Mouse (Mus musculus) midbrain, embryonic 15.5 days (tissue): ENCODE results near the gene Gm3336. TPM values are rescaled to one million over a fixed set of nuclear protein-coding genes. Genes with fewer than 3 reads are reported as not detected.

Source experiments
- ATAC-seq: fragments of 200-750 bp; cut with Nextera tagmentation; replicated peaks from 2 replicates; pipeline ENCODE4 v1.8.0; 2017; ENCODE audit warnings: moderate TSS enrichment
- H3K27ac ChIP-seq: fragments of 300-500 bp; sonication (generic); 2 replicates; pipeline ENCODE4 v1.5.1; 2015; ENCODE audit warnings: mild to moderate bottlenecking, inconsistent platforms
- H3K27me3 ChIP-seq: fragments of 300-500 bp; sonication (generic); replicated peaks from 2 replicates; pipeline ENCODE4 v1.6.1; 2015; ENCODE audit warnings: inconsistent platforms
- H3K36me3 ChIP-seq: fragments of 300-500 bp; sonication (generic); replicated peaks from 2 replicates; pipeline ENCODE4 v1.6.1; 2015; ENCODE audit warnings: inconsistent platforms
- H3K4me1 ChIP-seq: fragments of 300-500 bp; sonication (generic); 2 replicates; pipeline ENCODE4 v1.6.1; 2015; ENCODE audit warnings: inconsistent platforms
- H3K4me2 ChIP-seq: fragments of 300-500 bp; sonication (generic); 2 replicates; pipeline ENCODE4 v1.6.1; 2015; ENCODE audit warnings: inconsistent platforms, mild to moderate bottlenecking, moderate library complexity
- H3K4me3 ChIP-seq: fragments of 300-500 bp; sonication (generic); 2 replicates; pipeline ENCODE4 v1.5.1; 2015; ENCODE audit warnings: mild to moderate bottlenecking, inconsistent platforms
- H3K9ac ChIP-seq: fragments of 300-500 bp; sonication (generic); 2 replicates; pipeline ENCODE4 v1.6.1; 2015; ENCODE audit warnings: mild to moderate bottlenecking, inconsistent platforms
- H3K9me3 ChIP-seq: fragments of 300-500 bp; sonication (generic); 2 replicates; pipeline ENCODE4 v1.6.1; 2016; ENCODE audit warnings: inconsistent platforms
- WGBS: fragments of 180-500 bp; shearing (Covaris S2); methylation state at CpG from one replicate; pipeline ENCODE4 v1.1.7; 2015; ENCODE audit warnings: mixed read lengths; 5-methylcytosine and 5-hydroxymethylcytosine counted together
- polyA plus RNA-seq: library from polyadenylated mRNA; unstranded; fragments of >200 nt; fragmentation: Nextera tagmentation; extraction: Ambion mirVana; gene quantifications from 2 replicates; pipeline ENCODE4 v1.2.1, GENCODE M21; 2015

The Gm3336 gene
- polyA plus RNA-seq, 1 experiment from 2014 or later: not detected

- H3K27me3 ChIP-seq: no peaks in the 10 kb centered on the region
- peak overlapping the region; percentile 57 for H3K4me2 ChIP-seq
- H3K4me1 ChIP-seq: peaks cover 53% of the 10 kb centered on the region
- peaks cover 16% of the 10 kb centered on the region; the same call in 1 of the 2 replicates for H3K36me3 ChIP-seq
- ATAC-seq: no peak
- 85% methylated on average over 24 of the region's 24 CpGs for WGBS
- peak overlapping the region; percentile 71 for H3K4me3 ChIP-seq
- peak overlapping the region; percentile 92; the same call in 1 of the 2 replicates for H3K27ac ChIP-seq
- no peaks in the 10 kb centered on the region for H3K9me3 ChIP-seq
- H3K9ac ChIP-seq: peak overlapping the region; percentile 83
Measured at GRCm38 (mm10) chr8:70755661-70756475, 37.5 kb downstream of the Gm3336 start.

- H3K27me3 ChIP-seq: no peaks in the 10 kb centered on the region
- no peak overlapping the region for H3K27ac ChIP-seq
- no peak for ATAC-seq
- H3K9me3 ChIP-seq: no peaks in the 10 kb centered on the region
- peaks cover 53% of the 10 kb centered on the region for H3K4me1 ChIP-seq
- WGBS: 92% methylated on average over 6 of the region's 6 CpGs
- H3K4me3 ChIP-seq: no peak overlapping the region
- no peak overlapping the region for H3K9ac ChIP-seq
- peaks cover 16% of the 10 kb centered on the region; the same call in 1 of the 2 replicates for H3K36me3 ChIP-seq
- H3K4me2 ChIP-seq: no peak overlapping the region
Measured at GRCm38 (mm10) chr8:70756476-70757040, 38.2 kb downstream of the Gm3336 start.

GRCm38 (mm10) chr8:70757523-70758307, 39.4 kb downstream of the Gm3336 start:
- no peaks in the 10 kb centered on the region for H3K9me3 ChIP-seq
- peaks cover 16% of the 10 kb centered on the region; the same call in 1 of the 2 replicates for H3K36me3 ChIP-seq
- H3K4me3 ChIP-seq: no peak overlapping the region
- peaks cover 53% of the 10 kb centered on the region for H3K4me1 ChIP-seq
- H3K4me2 ChIP-seq: no peak overlapping the region
- H3K27ac ChIP-seq: no peak overlapping the region
- ATAC-seq: no peak
- 63% methylated on average over 22 of the region's 22 CpGs for WGBS
- no peaks in the 10 kb centered on the region for H3K27me3 ChIP-seq
- H3K9ac ChIP-seq: no peak overlapping the region

GRCm38 (mm10) chr8:70758308-70758615, 39.9 kb downstream of the Gm3336 start:
- no peak overlapping the region for H3K27ac ChIP-seq
- H3K4me3 ChIP-seq: no peak overlapping the region
- H3K36me3 ChIP-seq: peaks cover 16% of the 10 kb centered on the region; the same call in 1 of the 2 replicates
- peaks cover 53% of the 10 kb centered on the region for H3K4me1 ChIP-seq
- no peaks in the 10 kb centered on the region for H3K27me3 ChIP-seq
- H3K4me2 ChIP-seq: no peak overlapping the region
- ATAC-seq: no peak
- no peaks in the 10 kb centered on the region for H3K9me3 ChIP-seq
- WGBS: 82% methylated on average over 7 of the region's 7 CpGs
- H3K9ac ChIP-seq: no peak overlapping the region

- Histone ChIP-seq H3K4me2 (peak overlapping the region; percentile 89; the same call in 1 of the 2 replicates), H3K36me3 (peaks cover 16% of the 10 kb centered on the region; the same call in 1 of the 2 replicates), H3K4me3 (no peak overlapping the region), H3K4me1 (peaks cover 53% of the 10 kb centered on the region), H3K27me3 (no peaks in the 10 kb centered on the region), H3K9me3 (no peaks in the 10 kb centered on the region), H3K27ac (no peak overlapping the region), H3K9ac (no peak overlapping the region)
- 68% methylated on average over 19 of the region's 19 CpGs for WGBS
- no peak for ATAC-seq
Measured at GRCm38 (mm10) chr8:70758616-70759561, 40.5 kb downstream of the Gm3336 start.

- 1% methylated on average over 22 of the region's 22 CpGs for WGBS
- Histone ChIP-seq H3K9me3 (no peaks in the 10 kb centered on the region), H3K4me3 (peak overlapping the region; percentile 69), H3K9ac (peak overlapping the region; percentile 66), H3K36me3 (peaks cover 16% of the 10 kb centered on the region; the same call in 1 of the 2 replicates), H3K27ac (peak overlapping the region; percentile 75), H3K4me2 (peak overlapping the region; percentile 89), H3K4me1 (peaks cover 51% of the 10 kb centered on the region), H3K27me3 (no peaks in the 10 kb centered on the region)
- ATAC-seq: no peak; the same call in 1 of the 2 replicates
Measured at GRCm38 (mm10) chr8:70760350-70760749, 42.0 kb downstream of the Gm3336 start.

GRCm38 (mm10) chr8:70760775-70761406, 42.5 kb downstream of the Gm3336 start, which contains the start of gene Mpv17l2:
Gene Mpv17l2, minus strand, starts transcription at chr8:70760946.
- Histone ChIP-seq H3K9me3 (no peaks in the 10 kb centered on the region), H3K4me1 (peaks cover 51% of the 10 kb centered on the region), H3K36me3 (peaks cover 16% of the 10 kb centered on the region; the same call in 1 of the 2 replicates)

GRCm38 (mm10) chr8:70762118-70762517, 43.8 kb downstream of the Gm3336 start:
- H3K4me1 ChIP-seq: peaks cover 49% of the 10 kb centered on the region
- no peak overlapping the region for H3K4me3 ChIP-seq
- no peak overlapping the region for H3K4me2 ChIP-seq
- no peak overlapping the region for H3K27ac ChIP-seq
- peaks cover 9% of the 10 kb centered on the region; the same call in 1 of the 2 replicates for H3K36me3 ChIP-seq
- H3K9me3 ChIP-seq: no peaks in the 10 kb centered on the region
- peaks cover 6% of the 10 kb centered on the region; the same call in 1 of the 2 replicates for H3K27me3 ChIP-seq
- no peak for ATAC-seq
- WGBS: 81% methylated on average over 1 of the region's 1 CpGs
- H3K9ac ChIP-seq: no peak overlapping the region

More at GRCm38 (mm10) chr8:70760775-70761406, 42.5 kb downstream of the Gm3336 start, which contains the start of gene Mpv17l2:
- under 1% methylated on average over 55 of the region's 55 CpGs for WGBS
- Histone ChIP-seq H3K4me2 (peak within 1 kb of the TSS; percentile 89), H3K9ac (peak within 1 kb of the TSS; percentile 66), H3K4me3 (peak within 1 kb of the TSS; percentile 69), H3K27me3 (no peaks in the 10 kb centered on the region), H3K27ac (peak within 1 kb of the TSS; percentile 75)
- ATAC-seq: peak; percentile 96

- no peak overlapping the region for H3K4me2 ChIP-seq
- no peak overlapping the region for H3K27ac ChIP-seq
- H3K4me3 ChIP-seq: no peak overlapping the region
- H3K36me3 ChIP-seq: peaks cover 10% of the 10 kb centered on the region; the same call in 1 of the 2 replicates
- WGBS: 7% methylated on average over 3 of the region's 3 CpGs
- peaks cover 16% of the 10 kb centered on the region; the same call in 1 of the 2 replicates for H3K27me3 ChIP-seq
- H3K9me3 ChIP-seq: no peaks in the 10 kb centered on the region
- no peak for ATAC-seq
- no peak overlapping the region for H3K9ac ChIP-seq
- peaks cover 37% of the 10 kb centered on the region for H3K4me1 ChIP-seq
Measured at GRCm38 (mm10) chr8:70763354-70763753, 45.0 kb downstream of the Gm3336 start.

- Histone ChIP-seq H3K27ac (no peak overlapping the region), H3K9ac (no peak overlapping the region), H3K27me3 (peaks cover 16% of the 10 kb centered on the region; the same call in 1 of the 2 replicates), H3K9me3 (no peaks in the 10 kb centered on the region), H3K36me3 (peaks cover 16% of the 10 kb centered on the region; the same call in 1 of the 2 replicates), H3K4me1 (peaks cover 31% of the 10 kb centered on the region), H3K4me3 (no peak overlapping the region), H3K4me2 (no peak overlapping the region)
- ATAC-seq: no peak
- 86% methylated on average over 8 of the region's 8 CpGs for WGBS
Measured at GRCm38 (mm10) chr8:70764026-70764425, 45.7 kb downstream of the Gm3336 start.

GRCm38 (mm10) chr8:70764676-70765075, 46.3 kb downstream of the Gm3336 start:
- H3K4me2 ChIP-seq: no peak overlapping the region
- ATAC-seq: no peak
- no peak overlapping the region for H3K27ac ChIP-seq
- H3K27me3 ChIP-seq: peaks cover 16% of the 10 kb centered on the region; the same call in 1 of the 2 replicates
- 94% methylated on average over 13 of the region's 13 CpGs for WGBS
- no peak overlapping the region for H3K4me3 ChIP-seq
- H3K36me3 ChIP-seq: peaks cover 16% of the 10 kb centered on the region; the same call in 1 of the 2 replicates
- H3K9me3 ChIP-seq: no peaks in the 10 kb centered on the region
- peaks cover 24% of the 10 kb centered on the region for H3K4me1 ChIP-seq
- H3K9ac ChIP-seq: no peak overlapping the region
